11 mouse cellular contexts compared by ENCODE assay signal in the genomic region with DNA sequence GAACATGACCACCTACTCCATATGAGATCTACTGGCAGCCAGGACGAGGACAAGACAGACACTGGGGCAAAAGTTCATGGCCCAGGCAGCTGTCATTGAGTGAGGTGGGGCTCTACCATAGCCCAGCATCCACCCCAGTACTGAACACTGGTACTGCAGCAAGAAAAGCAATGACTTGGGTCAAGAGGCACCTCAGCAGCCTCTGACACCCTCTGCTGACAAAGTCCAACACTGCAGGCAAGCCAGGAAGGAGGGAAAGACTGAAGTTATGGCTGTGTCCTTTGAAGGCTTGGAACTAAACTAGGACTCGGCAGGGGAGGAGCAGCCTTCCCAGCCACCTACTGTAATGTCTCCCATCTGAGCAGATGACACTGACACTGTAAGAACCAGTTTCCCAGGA. TPM values are rescaled to one million over a fixed set of nuclear protein-coding genes. Genes with fewer than 3 reads are reported as not detected.
DNase-seq lines count a peak whose midpoint lies in the region.
"Had no signal": no experiment of that assay in that cellular context is flagged by ENCODE, and none has a peak within 500 bp of the region (broad histone marks: within the 10 kb centered on the region; RNA-seq: fewer than 3 reads in every experiment).

No protein-coding gene starts in this region.

- DNase-seq in embryo, embryonic 10.5 days (ENCODE audit: low spot score) = peak; percentile 15
- DNase-seq in embryo, embryonic 9.5 days (ENCODE audit: extremely low spot score) = no peak
- peak; percentile 26 for DNase-seq in kidney, postnatal 10 days
- DNase-seq in kidney, adult 18-20 months = no peak
- peak; percentile 18 for DNase-seq in 416B (ENCODE audit: low read depth)
- DNase-seq in ZHBTc4 (ENCODE audit: low read depth, low spot score) = peak; percentile 51
- no peak for DNase-seq in layer of hippocampus, adult 8-10 months (ENCODE audit: low spot score in 2 of 2)
- DNase-seq in urinary bladder, postnatal 10 days (ENCODE audit: low spot score) = no peak
- DNase-seq: kidney, postnatal 14 days had no signal

RNA-seq across cellular contexts. Expression of a gene that starts 30.2 kb away (rescaled TPM):
- total RNA-seq in layer of hippocampus, adult 8-10 months (2022) = 100 to 1,000 TPM in 1 of 4 experiments, 10 to 100 TPM in 3; 90.0 to 103 (median 95.8) TPM
- total RNA-seq: heart, postnatal 10 days had no signal

RNA-seq across cellular contexts. Expression of a gene that starts 30.3 kb away (rescaled TPM):
- 10 to 100 TPM; 43.2 to 67.8 (median 57.9) TPM for total RNA-seq in layer of hippocampus, adult 8-10 months (2022)
- total RNA-seq: gastrocnemius, adult 8-10 months; heart, postnatal 10 days had no signal

Comparison
In these comparisons a context has a peak if more than half of its experiments do, and no peak if none do; other contexts are left out.
1. DNase-seq: peak in embryo, embryonic 10.5 days (single experiment), kidney, postnatal 10 days (single experiment), 416B (single experiment) and ZHBTc4 (single experiment); none in embryo, embryonic 9.5 days (single experiment), kidney, adult 18-20 months (single experiment), layer of hippocampus, adult 8-10 months (0 of 2) and urinary bladder, postnatal 10 days (single experiment).